27 mouse cellular contexts compared by ENCODE assay signal in genomic region chr17:65824246-65824645, GRCm38 (mm10). TPM values are rescaled to one million over a fixed set of nuclear protein-coding genes. Genes with fewer than 3 reads are reported as not detected.
A peak's percentile ranks its signal among the peaks of the same experiment; 100 is the strongest.
DNase-seq lines count a peak whose midpoint lies in the region; ATAC-seq lines count a peak whose summit lies in the region.
"Had no signal": no experiment of that assay in that cellular context is flagged by ENCODE, and none has a peak within 500 bp of the region (broad histone marks: within the 10 kb centered on the region; RNA-seq: fewer than 3 reads in every experiment).

No protein-coding gene starts in this region.

- H3K4me3 ChIP-seq in kidney, embryonic 14.5 days (ENCODE audit: low read length): no peak overlapping the region
- H3K4me3 ChIP-seq: embryonic facial prominence, embryonic 13.5 days; embryonic facial prominence, embryonic 15.5 days; erythroblast, embryonic 14.5 days; forebrain, embryonic 10.5 days; forebrain, embryonic 12.5 days had no signal

- H3K27me3 ChIP-seq in kidney, embryonic 14.5 days (ENCODE audit: control insufficient read depth, insufficient read depth, low read length): no peaks in the 10 kb centered on the region
- H3K27me3 ChIP-seq: CH12.LX; embryonic facial prominence, embryonic 13.5 days; embryonic facial prominence, embryonic 15.5 days; forebrain, embryonic 12.5 days; Patski had no signal

- H3K4me1 ChIP-seq in kidney, embryonic 14.5 days (ENCODE audit: control insufficient read depth, insufficient read depth, low read length): no peaks in the 10 kb centered on the region
- H3K4me1 ChIP-seq: embryonic facial prominence, embryonic 13.5 days; embryonic facial prominence, embryonic 15.5 days had no signal

- no peak for ATAC-seq in kidney, embryonic 14.5 days (ENCODE audit: low FRiP score, low TSS enrichment)
- ATAC-seq in monocyte, adult 5-6 weeks (replicated peaks; ENCODE audit: insufficient number of reproducible peaks, low FRiP score, low TSS enrichment, poor library complexity, severe bottlenecking): 0 out of 2 replicates have a peak, but pooled peaks have one; percentile 22
- ATAC-seq: activated CD4-positive, CD25-positive, alpha-beta regulatory T cell, adult 4 months; CD4-positive, CD25-positive, alpha-beta regulatory T cell, adult 4 months; forebrain, embryonic 14.5 days; Patski had no signal

- H3K9ac ChIP-seq in kidney, embryonic 14.5 days (ENCODE audit: low read depth, low read length): no peak overlapping the region
- H3K9ac ChIP-seq: embryonic facial prominence, embryonic 13.5 days; embryonic facial prominence, embryonic 15.5 days; forebrain, embryonic 12.5 days had no signal

- H3K27ac ChIP-seq in kidney, embryonic 14.5 days (ENCODE audit: low read depth, low read length): no peak overlapping the region
- H3K27ac ChIP-seq: embryonic facial prominence, embryonic 13.5 days; embryonic facial prominence, embryonic 15.5 days; forebrain, embryonic 10.5 days; forebrain, embryonic 12.5 days had no signal

- peaks cover 68% of the 10 kb centered on the region for H3K36me3 ChIP-seq in kidney, embryonic 14.5 days (ENCODE audit: control insufficient read depth, insufficient read depth, low read length)

- peak; percentile 36 for DNase-seq in kidney, adult 11 months
- peak; percentile 15 to 40 for DNase-seq in kidney, adult 8-10 months
- no peak for DNase-seq in kidney, postnatal 4 days
- peak; percentile 23 to 51 for DNase-seq in kidney, postnatal 25 days
- DNase-seq in kidney, postnatal 14 days: no peak
- DNase-seq: adrenal gland, postnatal 10 days; adrenal gland, postnatal 25 days; B cell, adult 2 months; cerebellum, adult 11 months; cerebellum, adult 8-10 months; cerebellum, adult 9-11 months; cerebellum, postnatal 14 days; cerebellum, postnatal 36 days; embryo, embryonic 11 days had no signal

- no peak overlapping the region for H3K4me2 ChIP-seq in kidney, embryonic 14.5 days (replicated peaks; ENCODE audit: low read depth, low read length)
- H3K4me2 ChIP-seq: embryonic facial prominence, embryonic 13.5 days; embryonic facial prominence, embryonic 15.5 days; forebrain, embryonic 12.5 days had no signal

- WGBS in kidney, embryonic 14.5 days: 96% methylated on average over 10 of the region's 10 CpGs

- H3K9me3 ChIP-seq in kidney, embryonic 14.5 days (ENCODE audit: control insufficient read depth, low read length): no peaks in the 10 kb centered on the region
- H3K9me3 ChIP-seq: embryonic facial prominence, embryonic 13.5 days; embryonic facial prominence, embryonic 15.5 days; forebrain, embryonic 10.5 days; forebrain, embryonic 12.5 days; G1E had no signal

RNA-seq across cellular contexts. Expression of gene Ppp4r1, which starts 41.9 kb away (rescaled TPM):
- 37.4 and 53.5 TPM in 2 replicates for polyA plus RNA-seq in kidney, embryonic 14.5 days (2014; fragmentation: Nextera tagmentation; extraction: Ambion mirVana)
- total RNA-seq in monocyte, adult 5-6 weeks (2017): 81.9 to 108 TPM (median 105 TPM) in 3 replicates

RNA-seq across cellular contexts. Expression of gene Rab31, which starts 51.7 kb away (rescaled TPM):
- polyA plus RNA-seq in kidney, embryonic 14.5 days (2014; fragmentation: Nextera tagmentation; extraction: Ambion mirVana): 21.2 and 38.0 TPM in 2 replicates
- total RNA-seq in monocyte, adult 5-6 weeks (2017): 51.0 to 80.4 TPM (median 75.8 TPM) in 3 replicates
- polyA plus RNA-seq: erythroblast, embryonic 14.5 days had no signal

Comparison
In these comparisons a context has a peak if more than half of its experiments do, and no peak if none do; other contexts are left out.
1. DNase-seq: peak in kidney, adult 11 months (single experiment), kidney, adult 8-10 months (2 of 2) and kidney, postnatal 25 days (2 of 2); none in kidney, postnatal 4 days (0 of 2) and kidney, postnatal 14 days (single experiment).